Mouse (Mus musculus) T-helper 2 cell (primary cell): ENCODE results near the gene Ifngr1.

ENCODE experiments used
- in situ Hi-C: fragments of 300-600 bp; cut with MboI, MseI; formaldehyde crosslinking; loops from one replicate; pipeline ENCODE4 v1.15.1; 2025; ENCODE audit warnings: high pct_unique_total_duplicates

Gene Ifngr1

DNA sequence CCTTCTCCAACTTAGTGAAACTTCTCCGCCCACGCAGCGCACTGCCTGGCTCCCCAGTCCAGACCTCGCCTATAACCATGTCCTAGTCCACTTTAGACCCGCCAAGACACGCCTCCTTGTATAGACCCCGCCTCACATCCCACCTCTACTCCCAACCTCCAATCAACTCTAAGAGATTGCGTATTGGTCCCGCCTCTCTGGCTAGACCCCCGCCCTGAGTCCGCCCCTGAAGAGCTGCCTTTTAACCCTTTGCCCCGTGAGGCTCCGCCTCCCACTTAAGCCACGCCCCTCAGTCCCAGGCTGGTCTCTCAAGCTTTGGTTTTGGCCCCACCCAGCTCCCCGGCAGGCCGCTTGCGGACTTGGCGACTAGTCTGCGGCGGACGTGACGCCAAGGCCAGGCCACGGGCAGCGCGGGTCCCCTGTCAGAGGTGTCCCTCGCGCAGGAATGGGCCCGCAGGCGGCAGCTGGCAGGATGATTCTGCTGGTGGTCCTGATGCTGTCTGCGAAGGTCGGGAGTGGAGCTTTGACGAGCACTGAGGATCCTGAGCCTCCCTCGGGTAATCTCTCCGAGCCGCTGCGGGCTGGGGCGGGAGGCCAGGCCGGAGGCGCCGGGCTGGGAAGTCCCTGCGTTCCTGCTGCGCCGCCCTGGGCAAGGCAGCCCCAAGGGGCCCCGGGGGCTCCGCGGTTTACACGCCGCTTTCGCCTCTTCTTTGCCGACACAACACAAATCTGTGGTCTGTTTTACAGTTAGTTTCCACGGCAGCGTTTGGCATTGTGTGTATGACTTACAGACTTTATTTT is at the start of gene Ifngr1:
Ifngr1 (plus strand) TSS at position 309 of the 801 bp plus-strand sequence.
- in situ Hi-C loops, result no loop called here

DNA sequence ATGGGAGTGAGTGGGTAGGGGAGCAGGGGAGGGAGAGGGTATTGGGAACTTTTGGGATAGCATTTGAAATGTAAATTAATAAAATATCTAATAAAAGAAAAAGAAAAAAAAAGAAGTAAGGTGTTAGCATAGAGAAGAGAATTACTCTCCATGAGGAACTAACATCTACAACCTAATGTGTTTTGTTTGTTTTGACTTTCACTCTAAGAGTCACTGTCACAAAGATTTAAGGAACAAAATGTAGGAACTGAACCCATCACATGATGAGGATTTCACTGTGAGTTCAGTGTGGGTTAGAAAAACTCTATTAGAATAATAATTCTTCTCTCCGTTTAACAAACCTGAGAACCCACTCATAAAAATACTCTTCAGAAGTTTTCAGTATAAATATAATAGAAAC is 44.9 kb upstream of the Ifngr1 start:
- in situ Hi-C loops, result no loop called here

DNA sequence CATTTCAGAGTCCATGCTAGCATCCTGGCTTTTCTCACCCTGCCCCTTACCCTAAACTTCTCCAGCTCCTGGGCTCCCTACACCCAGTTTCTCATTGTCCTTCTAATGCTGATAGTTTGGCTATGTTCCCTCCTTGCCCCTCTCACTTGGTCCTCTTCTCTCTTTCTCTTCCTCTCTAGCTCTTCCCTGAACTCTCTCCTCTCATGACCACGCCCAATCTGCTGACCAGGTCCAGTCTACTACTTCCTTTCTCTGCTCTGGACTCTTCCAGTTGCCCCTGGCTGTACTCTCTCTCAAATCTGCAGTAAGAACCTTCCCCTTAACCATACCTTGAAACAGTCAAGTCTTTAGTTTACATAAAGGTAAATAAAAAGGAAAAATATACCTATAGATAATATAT is 43.7 kb upstream of the Ifngr1 start:
- in situ Hi-C loops, result no loop called here

DNA sequence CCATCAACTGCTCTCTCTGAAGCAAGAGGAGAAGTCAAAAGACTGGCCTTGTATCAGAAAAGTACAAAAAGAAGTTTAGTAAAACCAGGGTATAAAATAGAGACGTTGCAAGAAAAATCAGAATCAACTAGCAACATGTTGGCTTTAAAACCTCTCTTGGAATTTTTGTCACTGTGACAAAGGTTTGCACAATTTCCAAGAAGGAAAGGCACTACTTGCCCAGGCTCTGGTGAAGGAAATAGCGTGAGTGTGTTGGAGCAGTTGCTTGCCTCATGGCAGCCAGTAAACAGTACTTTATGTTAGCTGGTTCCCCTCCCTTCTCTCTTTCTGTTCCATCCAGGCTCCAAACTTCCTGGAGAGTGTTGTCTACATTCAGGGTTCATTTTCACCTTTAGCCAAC is 43.3 kb upstream of the Ifngr1 start:
- in situ Hi-C loops, result no loop called here

DNA sequence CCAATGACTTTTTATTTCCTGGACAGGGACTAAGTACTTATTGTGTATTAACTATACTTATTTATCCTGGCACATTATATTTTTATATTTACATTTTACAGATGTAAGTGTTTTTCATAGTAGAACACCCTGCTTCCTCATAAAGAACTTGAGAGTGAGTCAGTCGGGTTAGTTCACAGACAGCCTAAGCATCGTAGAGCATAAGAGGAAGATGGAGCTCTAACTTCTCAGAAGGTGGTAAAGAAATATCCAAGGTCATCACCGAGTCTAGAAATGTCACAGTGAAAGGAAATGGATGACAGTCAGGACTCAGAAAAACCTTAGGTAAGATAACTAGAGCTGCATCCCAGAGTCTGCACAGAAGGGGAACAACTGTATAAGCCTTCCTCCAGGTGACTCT is 40.2 kb upstream of the Ifngr1 start:
- in situ Hi-C loops, result no loop called here

DNA sequence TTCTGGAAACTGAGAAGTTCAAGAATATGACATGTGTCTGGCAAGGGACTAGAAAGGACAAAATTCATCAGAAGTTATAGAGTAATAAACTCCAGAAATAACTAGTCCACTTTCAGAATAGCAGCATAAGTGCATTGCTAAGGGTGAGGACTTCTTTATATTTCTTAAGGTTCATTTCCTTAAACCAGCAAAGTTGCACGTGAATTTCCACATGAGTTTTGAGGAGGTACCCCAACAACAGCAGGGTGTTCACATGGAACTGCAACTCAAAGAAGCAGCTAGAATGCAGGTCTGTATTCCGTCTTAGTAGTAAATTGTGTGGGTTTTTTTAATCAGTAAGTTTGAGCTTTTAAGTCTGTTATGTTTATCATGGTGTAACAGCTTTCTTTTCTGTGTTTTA is 37.9 kb upstream of the Ifngr1 start:
- in situ Hi-C loops, result no loop called here

DNA sequence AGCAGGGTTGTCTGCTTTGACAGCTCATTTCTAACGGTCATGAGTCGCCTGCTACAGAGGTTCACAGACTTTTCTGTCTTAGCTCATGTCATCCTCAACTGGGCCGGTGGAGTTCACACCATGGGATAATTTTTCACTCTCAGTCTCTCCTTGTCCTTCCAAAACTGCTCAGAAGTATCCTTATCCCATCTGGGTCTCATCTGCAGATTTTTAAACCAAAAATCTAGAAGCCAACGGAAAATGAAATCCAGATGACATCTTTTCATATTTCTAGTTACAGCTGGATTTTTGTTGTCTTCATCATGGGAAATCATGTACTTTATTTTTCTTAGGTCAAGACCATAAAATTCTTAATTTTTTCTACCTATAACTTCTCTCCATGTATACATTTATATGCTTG is 34.1 kb upstream of the Ifngr1 start:
- in situ Hi-C loops, result no loop called here

DNA sequence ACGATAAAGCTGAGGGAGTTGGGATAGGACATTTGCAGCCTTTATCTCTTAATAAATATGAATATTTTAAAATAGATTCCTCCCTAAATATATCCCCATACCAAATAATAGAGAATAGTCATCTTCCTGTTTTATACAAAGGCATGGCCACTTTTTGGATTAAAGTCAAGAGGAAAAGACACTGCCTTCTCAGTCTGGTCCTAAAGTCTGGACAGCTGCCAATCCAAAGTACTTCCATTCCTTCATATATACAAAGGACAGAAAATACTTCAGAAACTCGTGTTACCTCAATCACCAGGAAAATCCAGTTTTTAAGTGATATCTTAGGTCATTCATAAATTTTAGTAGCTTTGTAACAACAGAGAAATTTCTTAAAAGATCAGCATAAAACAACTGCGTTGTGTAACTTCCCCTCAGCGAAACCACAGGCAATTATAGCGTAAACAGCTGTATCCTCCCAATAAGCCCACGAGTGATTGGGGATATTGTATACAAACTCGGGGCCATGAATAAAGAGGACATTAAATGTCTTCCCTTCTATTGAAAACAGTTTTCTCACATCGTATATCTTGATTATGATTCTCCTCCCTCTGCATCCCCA is 32.1 kb upstream of the Ifngr1 start:
- in situ Hi-C loops, result no loop called here

DNA sequence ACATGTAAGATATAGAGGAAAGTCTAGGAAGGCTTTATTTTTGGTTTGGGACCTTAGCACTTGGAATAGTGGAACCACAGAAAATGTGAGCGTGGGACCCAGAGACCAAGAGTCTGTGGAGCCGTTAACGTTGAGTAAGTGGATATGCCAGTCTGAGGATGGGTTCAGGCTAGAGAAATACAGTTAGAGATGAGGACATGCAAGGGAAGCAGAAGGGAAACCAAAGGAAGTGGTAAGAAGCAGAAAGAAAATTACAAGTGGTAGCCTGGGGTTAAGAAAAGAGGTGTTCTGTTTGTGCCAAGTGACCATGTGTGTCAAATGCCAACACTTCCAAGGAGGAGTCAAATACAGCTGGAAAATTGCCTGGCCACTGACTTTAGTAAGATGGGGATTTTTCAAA is 29.2 kb upstream of the Ifngr1 start:
- in situ Hi-C loops, result no loop called here

DNA sequence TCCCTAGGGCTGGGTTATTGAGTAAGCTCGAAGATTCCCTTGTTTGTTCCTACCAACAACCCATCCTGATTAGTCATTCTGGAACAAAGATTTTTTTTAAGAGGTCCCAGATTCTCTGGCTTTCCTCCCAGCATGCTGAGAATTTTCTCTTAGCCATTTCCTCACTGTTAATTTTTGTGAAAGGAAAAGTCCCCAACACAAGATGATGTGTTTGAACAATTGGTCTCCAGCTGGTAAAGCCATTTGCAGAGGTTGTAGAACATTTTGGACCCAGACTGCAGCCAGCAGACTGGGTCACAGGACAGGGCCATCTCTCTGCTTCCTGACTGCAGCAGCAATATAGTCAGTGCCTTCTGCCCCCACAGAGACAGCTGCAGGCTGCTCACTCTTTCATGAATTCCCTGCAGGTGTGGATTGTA is 28.3 kb upstream of the Ifngr1 start:
- in situ Hi-C loops, result no loop called here

DNA sequence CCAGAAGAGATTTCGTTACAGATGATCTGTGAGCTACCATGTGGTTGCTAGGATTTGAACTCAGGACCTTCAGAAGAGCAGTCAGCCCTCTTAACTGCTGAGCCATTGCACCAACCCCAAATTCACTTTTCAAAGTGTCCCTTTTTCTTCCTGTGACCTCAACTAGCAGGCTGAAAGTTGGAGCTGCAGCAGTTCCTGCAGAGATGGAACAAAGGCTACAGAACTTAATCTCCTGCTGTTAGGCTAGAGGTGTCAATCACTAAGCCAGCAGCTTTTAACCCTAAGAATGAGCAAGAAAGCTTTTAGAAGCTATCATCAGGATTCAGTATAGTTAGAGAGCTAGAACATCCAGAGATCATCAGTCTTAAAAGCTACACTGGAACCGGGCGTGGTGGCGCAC is 24.3 kb upstream of the Ifngr1 start:
- in situ Hi-C loops, result no loop called here

DNA sequence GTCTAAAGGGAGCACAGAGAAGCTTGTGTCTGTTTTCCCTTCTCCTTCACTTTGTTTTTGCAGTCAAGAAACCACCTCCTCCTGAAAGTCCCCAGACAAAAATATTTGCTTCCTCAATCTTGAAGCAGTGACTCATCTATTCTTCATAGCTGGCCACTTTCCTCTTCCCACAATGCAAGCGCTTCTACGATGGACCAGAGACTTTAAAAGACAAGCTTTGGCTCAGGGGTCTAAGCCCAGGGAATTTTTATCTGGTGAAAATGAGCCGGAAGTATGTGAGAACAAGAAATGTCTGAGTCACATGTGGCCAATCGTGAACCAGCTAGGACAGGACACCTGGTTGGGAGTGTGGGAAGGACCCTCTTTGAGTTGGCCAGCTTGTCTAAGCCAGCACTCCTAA is 21.5 kb upstream of the Ifngr1 start:
- in situ Hi-C loops, result loop anchor here (10.0 kb wide), 1 partner anchor 575 kb away; the partner anchor contains the start of gene Map7

DNA sequence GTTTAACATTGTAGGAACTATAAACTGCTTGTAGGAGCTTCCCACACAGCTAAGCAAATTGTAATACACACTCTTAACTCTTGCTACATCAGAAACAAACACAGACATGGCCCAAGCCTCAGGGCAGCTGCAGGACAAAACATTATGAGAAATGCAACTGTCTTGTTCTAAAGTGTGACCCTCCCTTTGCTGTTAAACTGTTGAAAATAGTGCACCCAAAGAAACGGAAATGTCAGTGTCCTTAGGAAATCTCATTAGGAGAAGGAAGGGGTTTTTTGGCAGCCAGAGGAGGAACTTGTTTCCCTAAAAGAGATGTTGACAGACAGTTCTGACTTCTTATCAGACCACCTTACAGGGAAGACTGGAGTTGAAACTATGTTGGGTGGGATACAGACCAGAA is 21.0 kb upstream of the Ifngr1 start:
- in situ Hi-C loops, result loop anchor here (10.0 kb wide), 1 partner anchor 574 kb away; the partner anchor contains the start of gene Map7

DNA sequence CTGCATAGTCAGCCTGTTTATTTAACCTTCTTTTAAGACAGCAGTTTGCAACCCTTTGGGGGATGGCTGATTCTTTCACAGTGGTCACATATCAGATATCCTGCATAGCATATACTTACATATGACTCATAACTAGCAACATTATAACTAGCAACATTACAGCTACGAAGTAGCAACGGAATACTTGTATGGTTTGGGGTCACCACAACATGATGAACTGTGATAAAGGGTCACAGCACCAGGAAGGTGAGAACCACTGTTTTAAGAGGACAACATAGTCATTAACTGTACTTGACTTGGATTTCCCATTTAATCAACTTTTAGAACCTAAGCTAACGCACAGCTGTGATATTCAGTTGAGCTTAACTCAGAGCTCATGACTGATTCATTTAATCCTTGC is 14.2 kb upstream of the Ifngr1 start:
- in situ Hi-C loops, result loop anchor here (10.0 kb wide), 1 partner anchor 567 kb away; the partner anchor contains the start of gene Map7

DNA sequence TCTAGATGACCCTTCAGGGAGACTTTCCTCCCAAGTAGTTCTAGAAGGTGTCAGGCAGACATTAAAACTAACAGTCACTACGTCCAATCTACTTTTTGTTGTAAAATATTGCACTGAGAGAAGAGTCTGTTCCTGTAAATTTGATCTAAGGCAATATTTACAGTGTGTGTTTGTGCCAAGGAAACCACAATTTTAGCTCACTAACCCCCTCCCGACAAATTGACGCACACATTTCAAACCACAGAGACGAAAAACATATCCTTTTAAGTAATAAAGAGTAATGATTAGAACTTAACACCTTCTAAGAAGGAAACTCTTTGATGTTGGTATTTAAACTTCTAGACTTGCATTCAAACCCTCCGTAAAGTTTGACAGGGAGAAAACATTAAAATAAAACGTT is 13.7 kb upstream of the Ifngr1 start:
- in situ Hi-C loops, result loop anchor here (10.0 kb wide), 1 partner anchor 567 kb away; the partner anchor contains the start of gene Map7

DNA sequence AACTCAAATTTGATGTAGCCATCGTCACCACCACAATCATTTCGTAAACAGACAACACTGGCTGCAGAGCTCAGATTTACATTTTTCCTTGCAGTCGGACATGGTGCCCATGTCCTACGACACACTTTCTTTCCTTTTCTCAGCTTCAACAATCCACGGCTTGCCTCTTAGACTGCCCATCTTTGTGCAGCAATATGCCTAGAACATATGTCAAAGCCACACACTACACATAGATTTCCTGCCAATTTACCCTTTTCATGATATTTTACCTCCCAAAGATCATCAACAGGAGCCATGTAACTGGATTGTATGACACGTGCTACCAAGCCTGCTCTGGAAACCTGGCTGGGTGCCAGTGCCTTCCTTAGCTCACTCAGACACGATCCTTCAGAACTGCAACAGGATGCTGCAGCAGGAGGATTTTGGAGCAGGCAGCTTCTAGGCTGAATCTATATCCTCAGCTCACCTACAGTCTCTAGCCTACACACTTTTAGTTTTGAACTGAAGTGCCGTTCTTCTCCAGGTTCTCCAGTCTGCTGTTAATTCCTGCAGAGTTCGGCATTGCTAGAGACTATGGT is 13.3 kb upstream of the Ifngr1 start:
- in situ Hi-C loops, result loop anchor here (10.0 kb wide), 1 partner anchor 566 kb away; the partner anchor contains the start of gene Map7

DNA sequence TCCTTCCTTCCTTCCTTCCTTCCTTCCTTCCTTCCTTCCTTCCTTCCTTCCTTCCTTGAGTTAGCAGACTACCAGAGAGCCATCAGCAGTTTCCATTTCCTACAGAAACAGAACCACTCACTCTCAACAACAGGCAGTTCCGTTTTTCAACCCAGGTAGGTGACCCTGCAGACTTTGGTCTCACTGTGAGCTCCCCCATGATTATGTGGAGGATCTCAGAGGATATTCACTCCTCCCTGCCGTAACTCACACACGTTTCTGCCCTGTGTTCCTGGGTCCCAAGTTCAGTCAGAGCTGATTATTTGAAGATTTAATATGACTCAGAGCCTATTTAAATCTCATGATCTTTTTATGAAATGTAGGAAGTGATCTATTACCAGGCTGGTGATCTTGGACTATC is 11.1 kb upstream of the Ifngr1 start:
- in situ Hi-C loops, result no loop called here

DNA sequence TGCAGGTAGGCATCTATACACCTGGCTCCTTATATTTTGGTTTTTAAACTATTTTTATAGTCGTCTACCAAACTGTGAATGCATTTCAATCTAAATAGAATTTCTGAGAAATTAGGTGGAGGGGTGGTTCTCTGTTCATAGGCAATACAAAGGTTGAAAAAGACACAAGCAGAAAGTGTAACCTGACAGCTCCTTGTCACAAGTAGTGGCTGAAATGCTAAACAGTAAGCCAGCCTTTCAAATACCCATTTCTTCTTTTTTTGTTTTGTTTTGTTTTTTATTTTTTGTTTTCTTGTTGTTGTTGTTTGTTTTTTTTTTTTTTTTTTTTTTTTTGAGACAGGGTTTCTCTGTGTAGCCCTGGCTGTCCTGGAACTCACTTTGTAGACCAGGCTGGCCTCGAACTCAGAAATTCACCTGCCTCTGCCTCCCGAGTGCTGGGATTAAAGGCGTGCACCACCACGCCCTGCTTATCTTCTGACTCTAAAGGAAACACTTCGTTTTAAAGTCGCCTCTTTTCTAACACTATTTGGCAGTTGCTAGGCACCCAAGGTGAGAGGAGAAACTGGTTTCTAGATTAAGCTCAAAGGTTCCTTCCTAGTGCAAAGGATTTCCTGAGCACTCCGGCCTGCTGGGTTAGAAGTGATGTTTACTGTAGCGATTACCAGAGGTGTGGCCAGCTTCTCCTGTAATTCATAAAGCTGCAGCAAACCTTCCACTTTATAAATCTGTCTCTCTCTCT is 9.7 kb upstream of the Ifngr1 start:
- in situ Hi-C loops, result no loop called here

DNA sequence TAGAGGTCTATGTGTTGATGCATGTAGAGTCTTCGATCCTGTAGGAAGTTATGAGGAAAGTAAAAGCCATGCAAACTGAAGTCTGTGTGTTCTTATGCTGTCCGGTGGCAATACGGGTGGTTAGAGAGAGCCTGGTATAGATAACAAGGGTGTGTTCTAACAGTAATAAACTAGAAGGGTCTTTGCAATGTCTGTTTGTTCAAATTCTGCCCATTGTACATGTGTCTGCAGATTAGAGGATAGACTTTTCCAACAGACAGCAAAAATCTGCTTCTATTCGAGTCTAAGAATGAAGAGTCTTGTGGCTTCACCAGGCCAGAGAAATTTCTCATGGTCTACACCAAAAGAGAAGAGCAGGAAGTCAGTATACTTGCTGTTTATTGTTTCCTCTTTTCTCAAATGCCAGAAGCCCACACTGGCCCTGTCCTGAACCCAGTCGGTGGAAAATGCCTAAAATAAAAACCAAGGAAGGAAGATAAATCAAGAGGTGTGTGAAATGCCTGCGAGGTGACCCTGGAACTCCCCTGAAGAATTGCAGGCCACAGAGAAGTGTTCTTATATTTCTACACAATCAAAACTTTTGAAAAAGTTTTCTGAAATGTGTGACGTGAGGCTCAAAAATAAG is 8.8 kb upstream of the Ifngr1 start:
- in situ Hi-C loops, result no loop called here

DNA sequence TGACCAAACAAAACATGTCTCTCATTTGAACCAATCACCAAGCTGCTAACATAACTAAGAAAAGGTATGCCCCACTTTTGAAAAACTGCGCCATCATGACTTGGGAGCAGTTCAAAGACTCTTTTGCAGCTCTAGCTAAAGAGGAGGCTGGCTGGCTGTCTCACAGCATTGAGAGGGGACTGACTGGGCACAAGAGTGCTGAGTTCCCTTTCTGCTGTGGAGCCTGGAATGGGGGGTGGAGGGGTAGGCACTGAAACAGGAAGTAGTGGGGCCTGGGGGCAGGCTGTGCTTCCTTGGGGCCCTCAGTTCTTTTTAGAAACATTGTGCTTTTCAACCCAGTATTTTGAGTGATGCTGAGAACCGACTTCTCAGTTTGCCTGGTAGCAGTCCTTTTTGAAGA is 7.7 kb upstream of the Ifngr1 start:
- in situ Hi-C loops, result no loop called here

DNA sequence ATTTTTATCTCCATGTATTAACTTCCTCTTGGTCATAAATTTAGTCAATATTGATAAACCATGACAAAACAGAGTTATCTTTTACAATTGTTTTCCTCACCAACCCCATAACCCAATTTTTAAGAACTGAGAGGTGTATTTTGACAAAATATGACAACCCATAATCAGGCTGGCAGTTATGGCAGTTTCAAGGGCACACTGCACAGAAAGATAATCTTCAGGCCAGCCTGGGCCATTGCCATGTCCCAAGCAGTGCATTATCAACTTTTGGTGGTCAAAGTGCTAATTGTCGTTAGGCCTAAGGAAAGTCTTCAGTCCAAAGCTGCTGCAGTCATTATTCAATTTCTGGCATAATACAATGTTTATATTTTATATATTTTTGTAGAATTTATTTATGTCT is 6.9 kb upstream of the Ifngr1 start:
- in situ Hi-C loops, result no loop called here

DNA sequence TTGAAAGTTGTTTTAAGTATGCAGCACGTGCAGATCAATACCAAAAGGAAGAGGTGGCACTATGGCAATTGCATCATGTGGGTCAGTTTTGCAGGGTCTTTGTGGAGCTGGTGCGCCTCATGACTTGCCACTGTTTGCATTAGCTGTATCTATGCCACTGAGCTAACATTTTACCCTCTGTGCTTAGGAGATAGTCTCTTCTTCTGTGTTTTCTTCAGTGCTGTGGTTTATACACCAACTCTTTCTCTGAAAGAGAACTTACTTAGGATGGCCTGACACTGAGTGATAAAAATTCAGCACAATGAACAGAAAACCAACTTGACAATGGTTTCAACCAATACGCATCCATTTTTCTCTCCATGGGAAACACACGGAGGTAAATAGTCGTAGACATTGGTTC is 5.9 kb upstream of the Ifngr1 start:
- in situ Hi-C loops, result no loop called here
